Mouse (Mus musculus): ENCODE data around the gene Arsg.

DNA sequence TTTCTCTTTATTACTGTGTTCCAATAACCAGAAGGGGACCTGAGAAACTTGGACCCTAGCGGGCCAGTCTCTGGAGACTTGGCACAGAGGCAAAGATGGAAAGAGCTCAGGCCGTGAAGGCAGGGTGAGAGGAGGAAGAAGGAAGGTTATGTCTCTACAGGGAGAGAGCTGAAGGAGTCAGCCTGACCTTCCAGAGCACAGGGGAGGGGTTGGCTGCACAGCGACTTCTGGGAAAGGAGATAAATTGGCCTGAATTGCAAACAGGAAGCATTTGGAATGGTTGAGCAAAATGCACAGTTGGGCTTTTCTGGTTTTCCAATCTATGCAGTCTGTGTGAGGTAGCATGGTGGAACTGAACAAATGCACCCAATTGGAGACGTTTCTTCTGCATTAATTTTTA is 143.6 kb downstream of the Arsg start:
- TF ChIP-seq CEBPB (IDR thresholded peaks at IDR 0.05; ENCODE audit: low read depth) (no peak), MYOG (IDR thresholded peaks at IDR 0.05; ENCODE audit: control insufficient read depth, extremely low read depth, insufficient read length) (no peak), CTCF (IDR thresholded peaks at IDR 0.05; ENCODE audit: control insufficient read depth, insufficient read depth, insufficient read length) (no peak), USF1 (IDR thresholded peaks at IDR 0.05; ENCODE audit: low read depth) (no peak), MAX (IDR thresholded peaks at IDR 0.05) (no peak)
